Mouse (Mus musculus) CH12.LX (cell line): ENCODE results near the gene Pdzd8.
A peak's percentile ranks its signal among the peaks of the same experiment; 100 is the strongest.

ENCODE experiments used
- CTCF ChIP-seq, 2 experiments: IDR thresholded peaks in 1 of 2; conservative IDR thresholded peaks in 1 of 2; 2 replicates each; pipeline ENCODE4 v1.5.1; 2011 to 2012; ENCODE audit warnings: low read depth in 2 of 2, low read length in 2 of 2, improper control_type of control experiment in 1 of 2, inconsistent platforms in 1 of 2, mild to moderate bottlenecking in 1 of 2, moderate library complexity in 1 of 2
- MAX ChIP-seq: IDR thresholded peaks from 2 replicates; pipeline ENCODE4 v1.6.1; 2011; ENCODE audit warnings: low read length, improper control_type of control experiment
- PAX5 ChIP-seq: IDR thresholded peaks from 2 replicates; pipeline ENCODE4 v1.6.1; 2012; ENCODE audit warnings: low read length, inconsistent platforms, mixed read lengths
- POLR2A ChIP-seq: IDR thresholded peaks from 2 replicates; pipeline ENCODE4 v1.6.1; 2011; ENCODE audit warnings: low read depth, mild to moderate bottlenecking, improper control_type of control experiment, low read length

DNA sequence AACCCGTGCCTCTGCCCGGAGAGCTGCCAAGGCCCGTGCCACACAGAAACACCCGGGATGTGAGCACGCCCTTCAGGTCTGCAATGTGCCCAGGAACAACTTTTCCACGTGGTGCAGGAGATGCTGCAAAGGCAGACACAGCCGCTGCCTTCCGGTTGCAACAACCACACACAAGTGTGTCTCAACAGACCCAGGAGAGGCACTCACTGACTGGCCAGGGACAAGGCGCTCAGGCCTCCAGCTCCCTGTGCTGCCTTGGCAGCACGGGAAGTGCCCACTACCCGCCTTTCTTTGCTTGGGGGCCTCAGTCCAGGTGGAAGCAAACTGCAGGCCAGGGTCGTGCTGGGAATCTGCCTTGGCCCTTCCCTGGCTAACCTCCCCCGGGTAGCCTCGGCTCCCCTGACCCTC is 1.3 kb downstream of the Pdzd8 start:
- TF ChIP-seq CTCF (conservative IDR thresholded peaks at IDR 0.05 in 1 of 2, IDR thresholded peaks at IDR 0.05 in 1 of 2; ENCODE audit: low read depth in 2 of 2, low read length in 2 of 2) (no peak), PAX5 (no peak), POLR2A (no peak), MAX (peak; percentile 90)
